Mouse (Mus musculus) midbrain, postnatal 0 days (tissue): ENCODE data around the gene Nelfcd. TPM values are rescaled to one million over a fixed set of nuclear protein-coding genes. Genes with fewer than 3 reads are reported as not detected.

Experiments
- ATAC-seq: fragments of 200-750 bp; cut with Nextera tagmentation; 2 replicates; pipeline ENCODE4 v1.8.0; 2017; ENCODE audit warnings: moderate number of reproducible peaks, mild to moderate bottlenecking, moderate TSS enrichment, moderate library complexity; ENCODE audit not compliant: low FRiP score
- DNase-seq: peaks from one replicate; pipeline ENCODE4 v3.0.0-alpha.2; 2015; ENCODE audit warnings: low spot score
- H3K27ac ChIP-seq: fragments of 300-500 bp; sonication (generic); 2 replicates; pipeline ENCODE4 v1.5.1; 2014; ENCODE audit warnings: low read depth, mild to moderate bottlenecking, low read length, mixed read lengths
- H3K27me3 ChIP-seq: fragments of 300-500 bp; sonication (generic); 2 replicates; pipeline ENCODE4 v1.6.1; 2014; ENCODE audit warnings: low read length, control low read depth, mixed read lengths; ENCODE audit not compliant: insufficient read depth
- H3K36me3 ChIP-seq: fragments of 300-500 bp; sonication (generic); 2 replicates; pipeline ENCODE4 v1.6.1; 2014; ENCODE audit warnings: low read length, control low read depth, mixed read lengths; ENCODE audit not compliant: insufficient read depth
- H3K4me1 ChIP-seq: fragments of 300-500 bp; sonication (generic); 2 replicates; pipeline ENCODE4 v1.6.1; 2014; ENCODE audit warnings: mild to moderate bottlenecking, control low read depth, antibody characterized with exemption, low read length, mixed read lengths; ENCODE audit not compliant: insufficient read depth
- H3K4me2 ChIP-seq: fragments of 300-500 bp; sonication (generic); 2 replicates; pipeline ENCODE4 v1.6.1; 2014; ENCODE audit warnings: low read depth, mild to moderate bottlenecking, low read length, mixed read lengths; ENCODE audit not compliant: poor library complexity, severe bottlenecking
- H3K4me3 ChIP-seq: fragments of 300-500 bp; sonication (generic); 2 replicates; pipeline ENCODE4 v1.5.1; 2014; ENCODE audit warnings: low read depth, mild to moderate bottlenecking, low read length, moderate library complexity
- H3K9ac ChIP-seq: fragments of 300-500 bp; sonication (generic); replicated peaks from 2 replicates; pipeline ENCODE4 v1.6.1; 2014; ENCODE audit warnings: mild to moderate bottlenecking, low read length, moderate library complexity, mixed read lengths; ENCODE audit not compliant: poor library complexity, severe bottlenecking
- H3K9me3 ChIP-seq: fragments of 300-500 bp; sonication (generic); 2 replicates; pipeline ENCODE4 v1.6.1; 2016; ENCODE audit warnings: low read length, control low read depth
- CTCF ChIP-seq: IDR thresholded peaks from 2 replicates; pipeline ENCODE4 v1.5.1; 2016; ENCODE audit warnings: antibody characterized with exemption, mild to moderate bottlenecking
- WGBS: fragments of 180-500 bp; shearing (Covaris S2); extraction: QIAGEN DNeasy Blood & Tissue Kit; methylation state at CpG from one replicate; pipeline ENCODE4 v1.1.7; 2014; 5-methylcytosine and 5-hydroxymethylcytosine counted together
- polyA plus RNA-seq: library from polyadenylated mRNA; unstranded; fragments of >200 nt; fragmentation: Nextera tagmentation; extraction: Ambion mirVana; gene quantifications from 2 replicates; pipeline ENCODE4 v1.2.1, GENCODE M21; 2015
- total RNA-seq: library from RNA; depleted of rRNA; stranded (reverse); fragments of >200 nt; gene quantifications from 2 replicates; pipeline ENCODE4 v1.2.3, GENCODE M21; 2014

The Nelfcd gene
- total and polyA plus RNA-seq, 2 experiments from 2014 or later = 42.7 to 95.7 TPM

DNA sequence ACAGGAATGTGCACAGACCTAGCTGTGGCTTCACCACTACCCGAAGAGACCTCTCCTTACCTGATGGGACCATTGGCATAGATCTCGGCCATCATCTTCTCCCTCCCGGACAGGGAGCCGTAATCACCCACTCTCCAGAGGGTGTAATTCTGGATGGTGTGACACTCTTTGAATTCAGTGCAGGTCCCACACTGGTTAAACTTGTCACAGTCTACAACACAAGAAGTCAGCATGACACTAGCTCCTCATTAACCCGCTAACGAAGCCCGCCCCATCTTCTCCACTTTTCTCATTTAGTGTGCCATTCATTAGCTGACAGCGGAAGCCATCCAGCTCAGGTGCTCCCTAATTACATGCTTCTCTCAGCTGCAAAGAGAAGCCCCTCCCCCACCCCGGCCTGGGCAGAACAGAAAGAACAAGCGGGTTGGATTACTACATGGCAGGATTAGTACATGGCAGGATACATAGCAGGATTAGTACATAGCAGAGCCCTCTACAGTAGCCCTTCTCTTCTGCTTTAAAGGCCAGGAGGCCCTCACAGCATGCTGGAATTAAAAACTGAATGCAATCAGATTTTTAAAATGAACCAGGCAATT is 13.5 kb downstream of the Nelfcd start:
- DNase-seq (peak; percentile 53), ATAC-seq (no peak)
- Histone ChIP-seq H3K27ac (no peak overlapping the region), H3K9ac (no peak overlapping the region), H3K4me1 (no peaks in the 10 kb centered on the region), H3K36me3 (peaks cover 37% of the 10 kb centered on the region), H3K9me3 (no peaks in the 10 kb centered on the region), H3K27me3 (no peaks in the 10 kb centered on the region), H3K4me3 (no peak overlapping the region), H3K4me2 (no peak overlapping the region)
- WGBS = 77% methylated on average over 10 of the region's 10 CpGs
- no peak for TF ChIP-seq CTCF

GRCm38 (mm10) chr2:174434943-174435342 is 19.3 kb downstream of the Nelfcd start:
- Histone ChIP-seq H3K9ac (no peak overlapping the region), H3K27me3 (no peaks in the 10 kb centered on the region), H3K27ac (no peak overlapping the region), H3K36me3 (no peaks in the 10 kb centered on the region), H3K4me3 (no peak overlapping the region), H3K4me2 (no peak overlapping the region), H3K4me1 (peaks cover 9% of the 10 kb centered on the region; the same call in 1 of the 2 replicates), H3K9me3 (no peaks in the 10 kb centered on the region)
- DNase-seq (no peak), ATAC-seq (no peak)
- TF ChIP-seq CTCF = no peak
- 96% methylated on average over 9 of the region's 9 CpGs for WGBS

- no peak overlapping the region for H3K27ac ChIP-seq
- H3K36me3 ChIP-seq = no peaks in the 10 kb centered on the region
- no peak for DNase-seq
- no peak overlapping the region for H3K4me3 ChIP-seq
- TF ChIP-seq CTCF = no peak
- no peak for ATAC-seq
- no peaks in the 10 kb centered on the region for H3K27me3 ChIP-seq
- H3K9ac ChIP-seq = no peak overlapping the region
- WGBS = 92% methylated on average over 26 of the region's 26 CpGs
- no peaks in the 10 kb centered on the region for H3K9me3 ChIP-seq
- H3K4me2 ChIP-seq = no peak overlapping the region
- H3K4me1 ChIP-seq = peaks cover 9% of the 10 kb centered on the region; the same call in 1 of the 2 replicates
These were observed 20.6 kb downstream of the Nelfcd start for GRCm38 (mm10) chr2:174436076-174436701.

DNA sequence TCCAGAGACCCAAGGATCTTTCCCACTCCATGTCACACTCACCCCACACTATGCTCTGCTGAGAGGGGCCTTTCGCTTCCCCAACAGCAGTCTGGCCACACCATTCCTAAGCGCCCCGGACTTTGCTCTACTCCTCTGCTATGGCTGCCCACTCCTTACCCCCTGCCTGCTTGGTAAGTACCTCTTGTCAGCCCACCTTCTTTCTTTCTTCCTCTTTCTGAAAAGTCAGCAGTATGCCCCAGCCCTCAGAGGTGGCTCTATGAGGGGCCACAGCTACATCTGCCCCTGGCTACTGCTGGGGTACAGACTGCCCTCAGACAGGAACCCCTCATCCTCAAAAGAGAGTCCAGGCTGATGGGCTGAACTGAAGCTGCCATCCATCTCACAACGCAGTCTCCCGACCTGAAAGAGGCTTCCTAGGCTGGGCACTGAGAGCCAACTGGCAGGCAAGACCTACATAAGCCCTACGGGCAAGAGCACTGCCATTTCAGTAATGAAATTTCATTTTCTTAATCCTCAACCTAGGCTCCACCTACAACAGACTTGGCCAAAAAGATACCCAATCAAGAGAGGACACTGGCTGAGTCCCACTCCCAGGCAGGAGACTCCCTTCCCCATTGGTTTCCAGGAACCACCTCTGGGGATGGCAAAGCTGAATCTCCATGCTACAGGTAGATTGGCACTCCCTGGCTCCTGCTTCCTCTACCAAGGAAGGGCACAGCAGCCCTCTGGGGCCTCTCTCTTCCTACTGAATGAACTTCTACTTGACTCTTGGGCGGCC is 21.5 kb downstream of the Nelfcd start:
- no peaks in the 10 kb centered on the region for H3K36me3 ChIP-seq
- no peak for ATAC-seq
- no peak overlapping the region for H3K9ac ChIP-seq
- no peak overlapping the region for H3K27ac ChIP-seq
- H3K4me2 ChIP-seq = no peak overlapping the region
- H3K9me3 ChIP-seq = no peaks in the 10 kb centered on the region
- H3K27me3 ChIP-seq = no peaks in the 10 kb centered on the region
- H3K4me3 ChIP-seq = no peak overlapping the region
- H3K4me1 ChIP-seq = peaks cover 9% of the 10 kb centered on the region; the same call in 1 of the 2 replicates
- WGBS = 94% methylated on average over 7 of the region's 7 CpGs
- no peak for TF ChIP-seq CTCF
- no peak for DNase-seq

- Histone ChIP-seq H3K27ac (no peak overlapping the region), H3K4me2 (no peak overlapping the region), H3K4me3 (no peak overlapping the region), H3K27me3 (no peaks in the 10 kb centered on the region), H3K4me1 (peaks cover 9% of the 10 kb centered on the region; the same call in 1 of the 2 replicates), H3K36me3 (no peaks in the 10 kb centered on the region), H3K9ac (no peak overlapping the region), H3K9me3 (no peaks in the 10 kb centered on the region)
- no peak for TF ChIP-seq CTCF
- DNase-seq = no peak
- no peak for ATAC-seq
- WGBS = 96% methylated on average over 4 of the region's 4 CpGs
These were observed 22.0 kb downstream of the Nelfcd start for GRCm38 (mm10) chr2:174437697-174437982.

GRCm38 (mm10) chr2:174438181-174438580 is 22.6 kb downstream of the Nelfcd start:
- ATAC-seq (no peak), DNase-seq (no peak)
- Histone ChIP-seq H3K4me1 (peaks cover 9% of the 10 kb centered on the region; the same call in 1 of the 2 replicates), H3K27me3 (no peaks in the 10 kb centered on the region), H3K9ac (peak overlapping the region; percentile 54), H3K36me3 (no peaks in the 10 kb centered on the region), H3K9me3 (no peaks in the 10 kb centered on the region), H3K4me2 (peak overlapping the region; percentile 70), H3K4me3 (peak overlapping the region; percentile 35), H3K27ac (no peak overlapping the region)
- TF ChIP-seq CTCF = no peak
- 66% methylated on average over 11 of the region's 11 CpGs for WGBS
